Mouse (Mus musculus) embryonic fibroblast, embryonic 13.5 days (primary cell): Measurements from ENCODE around the gene Otx1.

Experiments
- CTCF ChIP-seq: IDR thresholded peaks from 2 replicates; pipeline ENCODE4 v1.5.1; 2011; ENCODE audit warnings: mild to moderate bottlenecking, control low read depth, low read length, moderate library complexity, borderline replicate concordance; ENCODE audit not compliant: insufficient read depth
- POLR2A ChIP-seq: IDR thresholded peaks from 2 replicates; pipeline ENCODE4 v1.6.1; 2011; ENCODE audit warnings: low read depth, mild to moderate bottlenecking, control low read depth, low read length, moderate library complexity

DNA sequence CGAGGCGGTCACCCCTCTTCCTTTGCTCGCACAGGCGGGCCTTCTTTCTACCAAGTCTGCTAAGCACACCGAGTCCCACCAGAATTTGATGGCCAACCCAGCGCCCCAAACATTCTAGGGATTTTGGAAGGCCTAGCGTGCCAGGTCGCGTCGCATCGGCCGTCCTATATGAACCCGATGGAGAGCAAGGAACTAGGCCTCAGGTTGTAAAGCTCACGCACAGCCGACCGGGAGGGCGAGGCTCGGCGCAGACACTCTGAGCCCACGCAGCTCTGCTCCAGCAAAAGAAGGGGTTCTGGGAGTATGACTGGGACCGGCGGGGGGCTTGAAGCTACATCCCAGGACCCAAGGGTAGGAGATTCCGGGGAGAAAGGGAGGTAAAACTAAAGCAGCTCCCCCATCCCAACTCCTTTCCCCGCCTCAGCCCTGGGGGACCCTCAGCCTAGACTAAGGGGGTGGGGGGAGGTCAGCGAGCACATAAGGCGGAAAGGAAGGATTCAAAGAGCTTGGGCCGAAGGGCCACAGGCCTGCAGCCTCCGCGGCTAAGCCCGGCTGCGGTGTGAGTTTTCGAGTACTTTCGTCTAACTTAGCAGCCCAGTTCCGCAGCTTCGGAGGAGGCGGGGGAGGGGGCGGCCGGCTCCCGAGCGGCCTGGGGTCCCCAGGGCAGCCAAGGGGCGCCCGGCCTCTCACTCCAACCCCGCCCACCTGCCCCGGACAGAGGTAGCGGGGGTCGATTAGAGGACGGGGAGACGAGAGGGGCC is 2.2 kb downstream of the Otx1 start:
- TF ChIP-seq CTCF (no peak), POLR2A (no peak)
